Mouse (Mus musculus): ENCODE measurements around the gene Epb41l3. TPM values are rescaled to one million over a fixed set of nuclear protein-coding genes. Genes with fewer than 3 reads are reported as not detected.

Epb41l3 gene
- total RNA-seq, 2 experiments from 2014 or later, result 80.3 to 94.5 TPM

- peak; percentile 29 for DNase-seq
- intact Hi-C loops (cut with DNase I), result no loop called here
Measured at GRCm38 (mm10) chr17:69303579-69304274, 228.2 kb downstream of the Epb41l3 start.

- DNase-seq, result no peak
- intact Hi-C loops (cut with DNase I), result no loop called here
Measured at GRCm38 (mm10) chr17:69307636-69308035, 232.2 kb downstream of the Epb41l3 start.

DNA sequence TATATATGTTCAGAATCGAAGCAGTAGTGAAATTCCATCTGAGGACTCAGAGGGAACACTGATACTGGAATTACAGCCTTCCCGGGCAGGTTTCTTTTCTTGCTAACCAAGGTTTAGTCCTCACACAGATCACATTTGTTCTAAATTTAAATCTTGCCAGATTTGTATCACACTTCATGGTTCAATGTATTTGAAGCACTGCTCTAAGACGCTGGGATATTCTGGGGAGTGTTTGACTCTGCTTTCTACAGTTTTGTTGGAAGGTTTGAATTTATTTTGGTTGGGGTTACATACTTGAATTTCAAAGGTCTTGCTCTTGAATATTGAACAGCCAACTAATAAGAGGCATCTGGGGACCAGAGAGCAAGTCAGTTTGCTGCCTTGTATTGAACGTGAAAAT is 234.4 kb downstream of the Epb41l3 start:
- intact Hi-C loops (cut with DNase I), result no loop called here
- no peak for DNase-seq

- no peak for DNase-seq
- intact Hi-C loops (cut with DNase I), result no loop called here
Measured at GRCm38 (mm10) chr17:69320496-69320895, 245.0 kb downstream of the Epb41l3 start.

- DNase-seq, result no peak
- intact Hi-C loops (cut with DNase I), result no loop called here
Measured at GRCm38 (mm10) chr17:69322721-69323120, 247.2 kb downstream of the Epb41l3 start.

Other genes starting within 250 kb of the Epb41l3 start
- gene Tmem200c, start 249.1 kb upstream of the Epb41l3 start, total RNA-seq (2021), result 10 to 100 TPM; 16.6 to 20.1 TPM